Mouse (Mus musculus): ENCODE results near the gene Obsl1.

- TF ChIP-seq POLR2A (IDR thresholded peaks at IDR 0.05; ENCODE audit: borderline replicate concordance, control insufficient read depth, low read depth, low read length): no peak
- TF ChIP-seq CTCF (IDR thresholded peaks at IDR 0.05; ENCODE audit: control insufficient read depth, insufficient read depth, low read length): no peak
These were observed 35.2 kb upstream of the Obsl1 start for GRCm38 (mm10) chr1:75541496-75541895.
